Mouse (Mus musculus): ENCODE data around the gene Spata2. TPM values are rescaled to one million over a fixed set of nuclear protein-coding genes. Genes with fewer than 3 reads are reported as not detected.

Gene Spata2
- polyA plus RNA-seq, 1 experiment from 2014 or later = 12.7 TPM

Other genes with a start within 250 kb of the Spata2 start
- 9.6 and 10.8 TPM in 2 replicates for gene B4galt5, start 143.7 kb downstream of the Spata2 start, polyA plus RNA-seq (2015; fragmentation: Nextera tagmentation; extraction: Ambion mirVana)
- 19.9 and 21.7 TPM in 2 replicates for gene Slc9a8, start 71.2 kb downstream of the Spata2 start, polyA plus RNA-seq (2015; fragmentation: Nextera tagmentation; extraction: Ambion mirVana)
- 65.3 and 73.3 TPM in 2 replicates for gene Rnf114, start 242 bp downstream of the Spata2 start, polyA plus RNA-seq (2015; fragmentation: Nextera tagmentation; extraction: Ambion mirVana)
- gene Snai1, start 45.3 kb upstream of the Spata2 start, polyA plus RNA-seq (2015; fragmentation: Nextera tagmentation; extraction: Ambion mirVana) = 14.3 and 16.1 TPM in 2 replicates
- gene Ube2v1, start 139.2 kb upstream of the Spata2 start, polyA plus RNA-seq (2015; fragmentation: Nextera tagmentation; extraction: Ambion mirVana) = 268 and 270 TPM in 2 replicates
- gene Gm20431, start 168.6 kb upstream of the Spata2 start, polyA plus RNA-seq (2015; fragmentation: Nextera tagmentation; extraction: Ambion mirVana) = 0.40 and 7.2 TPM in 2 replicates
- 22.5 and 24.3 TPM in 2 replicates for gene Cebpb, start 196.0 kb upstream of the Spata2 start, polyA plus RNA-seq (2015; fragmentation: Nextera tagmentation; extraction: Ambion mirVana)
- 35.1 and 38.6 TPM in 2 replicates for gene Tmem189, start 196.9 kb upstream of the Spata2 start, polyA plus RNA-seq (2015; fragmentation: Nextera tagmentation; extraction: Ambion mirVana)